Mouse (Mus musculus): ENCODE results near the gene Cox10.

DNA sequence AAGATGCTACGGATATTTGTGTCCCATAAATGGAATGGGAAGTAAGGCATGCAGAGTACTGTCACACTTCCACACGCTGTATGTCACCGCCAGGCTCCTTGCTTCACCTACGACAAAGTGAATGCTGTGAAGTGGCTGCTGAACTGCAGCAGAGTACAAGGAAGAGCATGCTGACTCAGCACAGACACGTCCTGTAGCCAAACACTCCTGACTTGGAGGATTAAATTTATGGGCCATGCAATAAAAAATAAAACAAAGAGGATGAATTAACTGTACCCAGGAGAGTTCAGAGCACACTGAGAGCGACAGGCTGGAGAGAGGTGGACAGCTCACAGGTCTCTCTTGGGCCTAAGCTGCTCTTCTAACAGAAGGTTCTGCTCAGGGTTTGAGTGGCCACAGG is 79.8 kb downstream of the Cox10 start:
- no peak for TF ChIP-seq CTCF (IDR thresholded peaks at IDR 0.05; ENCODE audit: control insufficient read depth, insufficient read depth, low read length)
- TF ChIP-seq POLR2A (IDR thresholded peaks at IDR 0.05; ENCODE audit: borderline replicate concordance, control insufficient read depth, low read depth, low read length): no peak
